Mouse (Mus musculus) right cerebral cortex, adult 18-20 months (tissue): ENCODE measurements around the gene Baz2b.

Experiments used
- DNase-seq: peaks from one replicate; pipeline ENCODE4 v3.0.0; 2022; ENCODE audit warnings: mixed read lengths

The Baz2b gene

DNA sequence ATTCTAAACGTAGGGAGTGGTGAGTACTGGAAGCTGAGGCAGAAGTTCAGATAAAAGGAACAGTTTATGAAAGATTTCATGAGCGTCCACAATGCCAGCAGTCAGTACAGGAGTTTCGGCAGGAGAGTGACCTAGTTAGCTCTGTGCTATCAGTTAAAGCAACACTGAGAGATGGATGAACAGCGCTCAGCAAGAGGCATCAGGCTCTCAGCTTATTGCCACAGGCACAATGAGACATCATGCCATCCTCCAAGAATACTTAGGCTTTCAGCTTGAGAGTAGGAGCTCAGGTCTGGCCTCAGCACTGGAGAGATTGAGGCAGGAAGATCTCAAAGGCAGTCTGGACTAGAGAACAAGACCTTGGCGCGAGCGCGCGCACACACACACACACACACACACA lies 160.3 kb downstream of the Baz2b start:
- no peak for DNase-seq

DNA sequence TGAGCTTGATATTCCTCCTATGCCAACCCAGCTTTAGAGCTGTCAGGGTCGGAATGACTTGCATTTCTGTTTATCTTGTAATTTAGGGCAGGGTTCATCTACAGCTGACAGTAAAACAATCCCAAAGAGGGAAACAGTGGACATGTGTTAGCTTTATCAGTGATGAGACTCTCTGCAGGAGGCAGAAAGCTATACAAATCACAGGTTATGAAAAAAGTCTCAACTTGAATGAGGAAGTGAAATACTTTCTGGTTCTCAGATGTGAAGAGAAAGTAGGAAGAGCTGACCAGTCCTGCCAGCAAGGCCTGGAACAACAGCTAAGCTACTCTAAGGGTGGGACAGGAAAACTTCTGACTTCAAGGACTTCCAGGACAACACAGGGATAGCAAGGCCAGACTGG lies 163.6 kb downstream of the Baz2b start:
- no peak for DNase-seq

DNA sequence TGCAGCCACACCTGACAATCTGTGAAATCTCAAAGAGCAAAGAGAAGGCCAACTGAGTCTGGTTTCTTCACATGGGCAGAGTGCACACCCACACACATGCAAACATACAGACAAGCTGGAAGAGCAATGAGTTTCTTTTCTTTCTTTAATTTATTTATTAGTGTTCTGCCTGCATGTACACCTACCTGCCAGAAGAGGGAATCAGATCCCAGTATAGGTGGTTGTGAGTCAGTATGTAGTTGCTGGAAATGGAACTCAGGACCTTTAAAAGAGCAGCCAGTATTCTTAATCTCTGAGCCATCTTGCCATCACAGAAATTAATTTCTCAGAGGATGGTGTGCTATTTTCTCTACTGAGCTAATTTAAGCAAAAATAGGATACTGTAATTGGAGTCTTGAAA lies 164.7 kb downstream of the Baz2b start:
- DNase-seq, result no peak

DNA sequence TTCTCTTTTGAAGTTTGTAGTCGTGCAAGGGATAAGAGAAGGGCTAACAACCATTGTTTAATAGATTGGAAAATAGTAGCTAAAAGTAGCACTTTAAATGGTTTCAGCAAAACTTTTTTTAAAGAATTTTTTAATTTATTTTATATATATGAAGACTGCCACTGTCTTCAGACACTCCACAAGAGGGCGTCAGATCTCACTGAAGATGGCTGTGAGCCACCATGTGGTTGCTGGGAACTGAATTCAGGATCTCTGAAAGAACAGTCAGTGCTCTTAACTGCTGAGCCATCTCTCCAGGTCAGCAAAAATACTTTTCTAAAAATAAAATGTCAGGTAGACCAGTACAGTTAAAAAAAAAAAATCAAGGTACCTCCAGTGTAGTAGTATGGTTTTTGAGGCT lies 165.1 kb downstream of the Baz2b start:
- DNase-seq, result no peak

DNA sequence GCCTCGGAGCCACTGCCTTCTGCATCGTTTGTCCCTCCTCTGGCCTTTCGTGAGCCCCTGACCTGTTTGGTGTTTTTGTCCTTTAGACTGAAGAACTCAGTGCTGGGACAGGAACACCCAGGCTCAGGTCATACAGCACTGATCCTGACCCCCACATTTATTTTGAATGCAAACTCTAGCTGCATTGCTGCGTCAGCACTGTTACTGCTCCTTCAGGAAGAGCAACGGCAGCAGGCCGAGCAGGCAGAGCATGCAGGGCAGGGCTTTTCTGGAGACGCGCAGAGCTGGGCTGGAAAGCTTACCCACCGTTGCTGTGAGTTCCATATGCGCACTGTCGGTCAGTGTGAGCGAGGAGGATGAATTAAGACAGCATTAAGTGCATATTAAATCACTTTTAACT lies 166.9 kb downstream of the Baz2b start:
- DNase-seq, result no peak

GRCm38 (mm10) chr2:60041485-60042274 lies 168.0 kb downstream of the Baz2b start:
- no peak for DNase-seq

GRCm38 (mm10) chr2:60040162-60040561 lies 169.5 kb downstream of the Baz2b start:
- no peak for DNase-seq

DNA sequence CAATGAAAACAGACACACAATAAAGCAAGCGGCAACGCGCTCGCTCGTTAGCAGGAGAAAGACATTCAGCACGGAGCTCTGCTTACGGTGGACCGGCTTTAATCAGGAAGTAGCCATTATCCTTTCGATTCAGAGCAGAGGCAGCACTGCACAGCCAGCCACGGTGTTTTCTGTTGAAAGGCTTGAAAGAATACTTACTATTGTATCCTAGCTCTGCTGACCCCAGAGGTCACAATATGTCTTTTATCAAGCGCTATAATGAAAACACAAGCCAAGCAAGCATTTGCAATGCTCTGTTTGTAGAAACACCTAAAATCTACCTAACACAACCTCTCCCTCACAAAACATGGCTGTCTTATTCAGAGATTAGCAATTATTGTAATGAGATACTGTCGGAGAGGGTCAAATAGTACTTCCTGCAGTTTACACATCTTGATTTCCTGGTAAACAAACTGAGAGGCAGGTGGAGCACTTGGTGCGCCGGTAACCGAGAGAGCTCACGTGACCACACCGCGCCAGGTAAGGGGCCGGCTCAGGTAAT lies 172.6 kb downstream of the Baz2b start:
- peak; percentile 34 for DNase-seq

- no peak for DNase-seq
Measured at GRCm38 (mm10) chr2:60036361-60036760, 173.3 kb downstream of the Baz2b start.

GRCm38 (mm10) chr2:60030991-60031390 lies 178.6 kb downstream of the Baz2b start:
- no peak for DNase-seq

DNA sequence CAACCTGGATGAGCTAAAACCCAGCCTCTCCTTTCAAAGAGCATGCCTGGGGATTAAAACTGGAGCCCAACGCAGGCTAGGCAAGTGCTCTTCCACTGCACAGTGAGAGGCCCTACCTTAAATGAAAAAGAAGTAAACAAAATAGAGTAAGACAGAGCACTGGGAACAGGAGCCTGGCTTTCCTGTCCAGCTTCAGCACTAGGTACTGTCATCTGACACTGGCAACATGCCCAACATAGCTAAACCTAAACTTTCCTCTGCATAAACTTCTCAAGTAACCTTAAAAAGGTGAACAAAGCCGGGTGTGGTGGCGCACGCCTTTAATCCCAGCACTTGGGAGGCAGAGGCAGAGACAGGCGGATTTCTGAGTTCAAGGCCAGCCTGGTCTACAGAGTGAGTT lies 180.6 kb downstream of the Baz2b start:
- no peak for DNase-seq

- no peak for DNase-seq
Measured at GRCm38 (mm10) chr2:60027166-60027565, 182.5 kb downstream of the Baz2b start.

GRCm38 (mm10) chr2:60026554-60026953 lies 183.1 kb downstream of the Baz2b start:
- DNase-seq, result no peak

- DNase-seq, result no peak
Measured at GRCm38 (mm10) chr2:60023777-60024176, 185.9 kb downstream of the Baz2b start.

DNA sequence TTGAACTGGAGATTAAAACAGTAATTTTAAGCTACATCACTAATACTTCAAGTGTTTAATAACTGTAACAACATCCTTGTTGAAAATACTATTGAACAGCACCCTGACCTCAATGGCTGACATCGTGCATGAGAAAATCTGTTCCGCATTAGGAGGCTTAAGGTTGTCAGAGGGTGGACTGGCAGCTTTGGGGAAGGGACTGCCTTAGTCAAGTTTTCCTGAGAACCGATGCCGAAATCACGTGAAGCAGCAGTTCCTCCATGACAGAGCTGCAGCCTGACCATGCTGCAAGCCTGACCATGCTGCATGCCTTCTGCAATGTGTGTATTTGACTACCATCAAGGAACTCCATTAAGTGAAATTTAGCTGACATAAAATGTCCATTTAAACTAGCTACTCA lies 188.1 kb downstream of the Baz2b start:
- no peak for DNase-seq

DNA sequence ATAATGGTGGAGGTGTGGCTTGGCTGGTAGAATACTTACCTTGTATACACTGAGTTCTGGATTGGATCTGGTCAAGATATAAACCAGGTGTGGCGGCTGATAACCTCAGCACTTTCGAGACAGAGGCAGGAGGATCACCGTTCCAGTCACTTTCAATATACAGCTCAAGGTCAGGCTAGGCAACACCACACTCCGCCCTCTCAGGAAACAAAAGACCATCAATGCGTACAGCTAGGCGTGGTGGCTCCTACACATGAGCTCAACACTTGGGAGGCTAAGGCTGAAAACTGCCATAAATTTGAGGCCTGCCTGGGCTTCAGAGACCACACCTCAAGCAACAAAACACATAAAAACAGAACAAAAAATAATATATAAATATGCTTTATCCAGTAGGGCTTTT lies 188.5 kb downstream of the Baz2b start:
- DNase-seq, result no peak

DNA sequence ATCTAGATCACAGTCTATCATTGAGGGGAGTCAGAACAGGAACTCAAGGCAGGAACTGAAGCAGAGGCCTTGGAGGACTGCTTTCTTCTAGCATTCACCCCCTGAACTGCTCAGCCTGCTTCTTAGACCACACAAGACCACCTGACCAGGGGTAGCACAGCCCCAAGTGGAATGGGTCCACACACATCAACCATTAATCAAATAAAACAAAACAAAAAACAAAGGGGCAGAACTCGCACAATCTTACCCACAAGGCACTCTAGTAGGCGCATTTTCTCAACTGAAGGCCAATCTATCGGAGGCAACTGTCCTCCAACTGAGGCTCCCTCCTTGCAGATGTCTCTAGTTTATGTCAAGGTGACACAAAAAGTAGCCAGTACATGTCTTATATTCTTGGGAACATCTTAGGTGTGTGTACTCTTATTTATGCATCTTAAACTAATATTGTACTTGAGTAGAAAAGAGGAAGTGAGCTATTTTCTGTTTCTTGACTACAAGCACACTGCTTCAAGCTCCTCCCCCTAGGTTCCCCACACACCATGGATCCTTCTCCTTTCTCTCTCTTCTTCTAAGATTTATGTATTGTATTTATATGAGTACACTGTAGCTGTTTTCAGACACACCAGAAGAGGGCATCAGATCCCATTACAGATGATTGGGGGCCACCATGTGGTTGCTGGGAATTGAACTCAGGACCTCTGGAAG lies 189.9 kb downstream of the Baz2b start:
- no peak for DNase-seq

GRCm38 (mm10) chr2:60018875-60019501 lies 190.7 kb downstream of the Baz2b start:
- DNase-seq, result no peak

DNA sequence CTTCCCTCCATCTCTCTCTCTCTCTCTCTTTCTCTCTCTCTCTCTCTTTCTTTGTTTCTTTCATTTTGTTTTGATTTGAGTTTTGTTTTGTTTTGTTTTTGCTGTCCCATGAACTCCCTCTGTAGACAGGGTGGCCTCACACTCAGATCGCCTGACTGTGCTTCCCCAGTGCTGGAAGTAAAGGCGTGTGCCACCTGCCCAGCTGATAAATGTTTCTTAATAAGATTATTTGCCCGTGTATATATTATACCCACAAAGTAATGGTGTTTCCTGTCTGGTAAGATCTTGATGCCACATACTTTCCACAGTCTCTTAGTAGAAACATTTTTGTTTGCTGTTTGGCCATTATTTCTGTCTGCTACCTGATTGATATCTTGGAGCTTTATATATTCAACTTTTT lies 198.1 kb downstream of the Baz2b start:
- DNase-seq, result no peak

- DNase-seq, result no peak
Measured at GRCm38 (mm10) chr2:60003665-60004045, 206.0 kb downstream of the Baz2b start.

GRCm38 (mm10) chr2:60003038-60003664 lies 206.5 kb downstream of the Baz2b start:
- DNase-seq, result no peak

DNA sequence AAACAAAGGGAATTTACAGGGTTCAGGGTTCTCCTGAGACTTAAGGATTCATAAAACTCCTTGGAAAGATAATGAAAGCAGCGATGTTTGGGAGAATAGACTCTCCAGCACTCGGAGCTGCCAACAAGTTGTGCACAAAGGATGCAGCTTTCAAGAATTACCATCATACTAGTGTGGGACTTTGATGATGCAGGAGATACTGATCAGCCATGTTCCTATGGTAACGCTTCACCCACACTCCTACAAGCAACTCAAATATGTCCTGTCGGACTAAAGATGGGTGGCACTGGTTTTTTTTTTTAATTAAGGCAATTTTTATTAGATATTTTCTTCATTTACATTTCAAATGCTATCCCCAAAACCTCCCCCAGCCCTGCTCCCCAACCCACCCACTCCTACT lies 209.4 kb downstream of the Baz2b start:
- no peak for DNase-seq

- no peak for DNase-seq
Measured at GRCm38 (mm10) chr2:59997479-59998228, 212.0 kb downstream of the Baz2b start.
